Mouse (Mus musculus) embryonic stem cell, embryonic (primary cell): ENCODE data around the gene Wdr61.

ENCODE experiments used
- CTCF ChIA-PET, 4 experiments: fragments of 300-600 bp in 2 of 4; fragments of 350-600 bp in 2 of 4; sonication (Branson Sonifier 250); formaldehyde crosslinking; loops; one replicate each; lab custom pipeline; 2022; ENCODE audit warnings: inconsistent platforms in 2 of 4; lab: Charles Lee
- POLR2A ChIA-PET, 4 experiments: fragments of 300-600 bp in 2 of 4; fragments of 350-600 bp in 2 of 4; sonication (Branson Sonifier 250); formaldehyde crosslinking; loops; one replicate each; lab custom pipeline; 2022; ENCODE audit warnings: antibody characterized with exemption in 4 of 4, inconsistent platforms in 1 of 4; lab: Charles Lee

Wdr61 gene

GRCm38 (mm10) chr9:54733921-54734638 lies at the start of gene Wdr61:
Gene Wdr61 (minus strand): TSS chr9:54734519.
- ChIA-PET CTCF (interaction anchor here (0.5 to 2.7 kb wide), 42 partner anchors 9 to 789 kb away, joined by 3 to 33 read pairs (median 4); no protein-coding TSS in a partner anchor), POLR2A (interaction anchor here (0.5 to 7.1 kb wide), 112 partner anchors 9 to 778 kb away, joined by 3 to 46 read pairs (median 4); partner anchors contain the start of genes Crabp1 (in 3 of the 4), Hykk (in 2 of the 4), Idh3a (in 2 of the 4) and Ireb2 (in 2 of the 4))

- CTCF ChIA-PET: interaction anchor here in 1 of 4 experiments (0.5 to 0.6 kb wide), 2 partner anchors 457 to 545 kb away, joined by 3 to 5 read pairs; no protein-coding TSS in a partner anchor
- POLR2A ChIA-PET: no interaction called here
These were observed 49.7 kb upstream of the Wdr61 start for GRCm38 (mm10) chr9:54784003-54784402.

GRCm38 (mm10) chr9:54782504-54782903 lies 48.2 kb upstream of the Wdr61 start:
- POLR2A ChIA-PET: interaction anchor here in 2 of 4 experiments (1.0 to 1.2 kb wide), 3 partner anchors 12 to 35 kb away, joined by 3 to 4 read pairs (median 3); no protein-coding TSS in a partner anchor
- CTCF ChIA-PET: interaction anchor here in 1 of 4 experiments (0.7 kb wide), 1 partner anchor 79 kb away, joined by 3 read pairs; no protein-coding TSS in a partner anchor

GRCm38 (mm10) chr9:54779280-54779679 lies 45.0 kb upstream of the Wdr61 start:
- ChIA-PET CTCF (interaction anchor here in 1 of 4 experiments (1.0 kb wide), 1 partner anchor 43 kb away, joined by 3 read pairs; no protein-coding TSS in a partner anchor), POLR2A (interaction anchor here in 3 of 4 experiments (0.6 to 1.5 kb wide), 5 partner anchors 18 to 45 kb away, joined by 3 to 6 read pairs (median 4); partner anchors contain the start of gene Wdr61 (in 1 of the 3))

GRCm38 (mm10) chr9:54776451-54776982 lies 42.2 kb upstream of the Wdr61 start:
- POLR2A ChIA-PET: interaction anchor here in 1 of 4 experiments (1.1 kb wide), 1 partner anchor 63 kb away, joined by 3 read pairs; no protein-coding TSS in a partner anchor
- CTCF ChIA-PET: no interaction called here

- ChIA-PET POLR2A (interaction anchor here in 2 of 4 experiments (1.1 to 1.4 kb wide), 2 partner anchors 31 kb away, joined by 3 to 4 read pairs; no protein-coding TSS in a partner anchor), CTCF (no interaction called here)
These were observed 35.9 kb upstream of the Wdr61 start for GRCm38 (mm10) chr9:54770140-54770780.

- POLR2A ChIA-PET: interaction anchor here in 3 of 4 experiments (1.2 to 2.7 kb wide), 6 partner anchors 13 to 37 kb away, joined by 3 to 11 read pairs (median 6); partner anchors contain the start of gene Wdr61 (in 2 of the 3)
- CTCF ChIA-PET: interaction anchor here in 2 of 4 experiments (0.6 to 1.0 kb wide), 3 partner anchors 8 to 547 kb away, joined by 3 to 4 read pairs (median 4); no protein-coding TSS in a partner anchor
These were observed 31.2 kb upstream of the Wdr61 start for GRCm38 (mm10) chr9:54765336-54766085.

- POLR2A ChIA-PET: interaction anchor here in 3 of 4 experiments (0.7 to 2.7 kb wide), 20 partner anchors 12 to 781 kb away, joined by 3 to 11 read pairs (median 4); partner anchors contain the start of gene Wdr61 (in 3 of the 3)
- CTCF ChIA-PET: interaction anchor here in 2 of 4 experiments (0.7 to 1.1 kb wide), 3 partner anchors 19 to 26 kb away, joined by 3 to 4 read pairs (median 3); no protein-coding TSS in a partner anchor
These were observed 30.4 kb upstream of the Wdr61 start, which contains the start of gene Crabp1 for GRCm38 (mm10) chr9:54764561-54765217. Gene Crabp1 (plus strand): TSS chr9:54764748.

GRCm38 (mm10) chr9:54764091-54764490 lies 29.8 kb upstream of the Wdr61 start:
- ChIA-PET CTCF (interaction anchor here in 3 of 4 experiments (0.6 to 1.1 kb wide), 4 partner anchors 19 to 26 kb away, joined by 3 to 5 read pairs (median 4); no protein-coding TSS in a partner anchor), POLR2A (interaction anchor here in 3 of 4 experiments (0.7 to 2.7 kb wide), 20 partner anchors 11 to 1756 kb away, joined by 3 to 11 read pairs (median 4); partner anchors contain the start of genes Wdr61 (in 3 of the 3) and Ireb2 (in 1 of the 3))

GRCm38 (mm10) chr9:54759592-54759991 lies 25.3 kb upstream of the Wdr61 start:
- CTCF ChIA-PET: no interaction called here
- POLR2A ChIA-PET: no interaction called here

GRCm38 (mm10) chr9:54752944-54753295 lies 18.6 kb upstream of the Wdr61 start:
- CTCF ChIA-PET: interaction anchor here (0.6 to 1.3 kb wide), 5 partner anchors 14 to 85 kb away, joined by 3 to 4 read pairs (median 3); partner anchors contain the start of gene Wdr61 (in 1 of the 4)
- POLR2A ChIA-PET: interaction anchor here in 3 of 4 experiments (1.0 to 1.5 kb wide), 8 partner anchors 11 to 48 kb away, joined by 3 to 7 read pairs (median 3); partner anchors contain the start of genes Crabp1 (in 2 of the 3) and Wdr61 (in 2 of the 3)

GRCm38 (mm10) chr9:54752201-54752943 lies 18.1 kb upstream of the Wdr61 start:
- CTCF ChIA-PET: interaction anchor here (0.5 to 1.6 kb wide), 7 partner anchors 14 to 38 kb away, joined by 3 to 8 read pairs (median 3); partner anchors contain the start of gene Wdr61 (in 1 of the 4)
- POLR2A ChIA-PET: interaction anchor here in 3 of 4 experiments (0.5 to 1.5 kb wide), 14 partner anchors 10 to 87 kb away, joined by 3 to 7 read pairs (median 3); partner anchors contain the start of genes Crabp1 (in 2 of the 3) and Wdr61 (in 2 of the 3)

GRCm38 (mm10) chr9:54751684-54752083 lies 17.4 kb upstream of the Wdr61 start:
- ChIA-PET CTCF (interaction anchor here (0.5 to 1.6 kb wide), 6 partner anchors 13 to 295 kb away, joined by 3 to 8 read pairs (median 3); partner anchors contain the start of gene Wdr61 (in 1 of the 4)), POLR2A (interaction anchor here in 3 of 4 experiments (0.6 to 1.5 kb wide), 11 partner anchors 9 to 88 kb away, joined by 3 to 5 read pairs (median 3); partner anchors contain the start of gene Crabp1 (in 1 of the 3))

- CTCF ChIA-PET: interaction anchor here in 1 of 4 experiments (1.5 kb wide), 1 partner anchor 124 kb away, joined by 3 read pairs; no protein-coding TSS in a partner anchor
- POLR2A ChIA-PET: interaction anchor here in 2 of 4 experiments (0.7 to 1.5 kb wide), 3 partner anchors 13 to 16 kb away, joined by 3 to 4 read pairs (median 4); partner anchors contain the start of gene Wdr61 (in 2 of the 2)
These were observed 16.1 kb upstream of the Wdr61 start for GRCm38 (mm10) chr9:54750215-54750981.
